Mouse (Mus musculus): ENCODE measurements at regions not wholly inside any gene's neighbourhood (a gene's known extent, or its start where the extent isn't known, plus 50 kb on each side); places are given as distances from the start of the nearest gene placed in this dataset.
"Not testable (repeated sequence)": the region's sequence is repeated elsewhere in the genome, so short reads cannot be mapped to it uniquely, and the experiment has no call there.

GRCm38 (mm10) chr10:31143856-31144488 lies 169.2 kb upstream of the Hddc2 start:
- no peak for DNase-seq

- no peak for DNase-seq
These were observed 168.7 kb upstream of the Hddc2 start for GRCm38 (mm10) chr10:31144489-31144872.

GRCm38 (mm10) chr10:31173169-31173686 lies 140.0 kb upstream of the Hddc2 start:
- peak; percentile 76 for DNase-seq

- no peak for DNase-seq
These were observed 123.6 kb upstream of the Hddc2 start for GRCm38 (mm10) chr10:31189577-31189976.

- not testable (repeated sequence) for DNase-seq
These were observed 101.0 kb upstream of the Hddc2 start for GRCm38 (mm10) chr10:31212164-31212563.

- DNase-seq, result no peak
These were observed 100.3 kb upstream of the Hddc2 start for GRCm38 (mm10) chr10:31212778-31213454.

- no peak for DNase-seq
These were observed 91.3 kb upstream of the Hddc2 start for GRCm38 (mm10) chr10:31221902-31222301.

- no peak for DNase-seq
These were observed 84.1 kb upstream of the Hddc2 start for GRCm38 (mm10) chr10:31229078-31229477.

- no peak for DNase-seq
These were observed 70.7 kb upstream of the Hddc2 start for GRCm38 (mm10) chr10:31242442-31242966.

- DNase-seq, result peak; percentile 53
These were observed 60.4 kb upstream of the Hddc2 start for GRCm38 (mm10) chr10:31252584-31253381.

GRCm38 (mm10) chr10:31256934-31257333 lies 56.2 kb upstream of the Hddc2 start:
- no peak for DNase-seq

- no peak for DNase-seq
These were observed 55.6 kb upstream of the Hddc2 start for GRCm38 (mm10) chr10:31257611-31258010.

GRCm38 (mm10) chr10:31260914-31261313 lies 52.3 kb upstream of the Hddc2 start:
- peak; percentile 7 for DNase-seq
